Mouse (Mus musculus) adrenal gland, postnatal 14 days (tissue): Measurements from ENCODE around the gene Tdp1. TPM values are rescaled to one million over a fixed set of nuclear protein-coding genes. Genes with fewer than 3 reads are reported as not detected.

ENCODE experiments used
- DNase-seq: peaks from one replicate; pipeline ENCODE4 v3.0.0; 2021; ENCODE audit warnings: mixed read lengths
- total RNA-seq: library from RNA; stranded (reverse); gene quantifications from 2 replicates; pipeline ENCODE4 v1.2.3, GENCODE M21; 2021

Gene Tdp1
- total RNA-seq, 1 experiment from 2014 or later: 16.5 TPM

- no peak for DNase-seq
Measured at GRCm38 (mm10) chr12:99898248-99898870, 14.0 kb downstream of the Tdp1 start.

DNA sequence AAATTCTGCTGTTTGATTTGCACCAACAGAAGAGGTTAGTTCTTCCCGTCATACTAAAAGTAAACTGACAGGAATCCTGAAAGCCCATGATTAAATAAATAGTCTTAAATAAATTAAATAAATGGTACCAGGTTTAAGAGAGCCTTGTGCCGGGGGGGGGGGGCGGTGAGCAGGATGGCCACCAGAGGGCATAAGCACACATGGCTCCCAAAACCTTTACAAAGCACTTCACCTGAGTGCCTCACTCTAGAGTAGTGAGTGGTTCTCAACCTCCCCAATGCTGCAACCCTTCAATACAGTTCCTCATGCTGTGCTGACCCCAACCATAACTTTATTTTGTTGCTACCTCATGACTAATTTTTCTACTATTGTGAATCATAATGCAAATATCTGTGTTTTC lies 15.7 kb downstream of the Tdp1 start:
- peak; percentile 12 for DNase-seq

- peak; percentile 46 for DNase-seq
Measured at GRCm38 (mm10) chr12:99901973-99902866, 17.9 kb downstream of the Tdp1 start.

DNA sequence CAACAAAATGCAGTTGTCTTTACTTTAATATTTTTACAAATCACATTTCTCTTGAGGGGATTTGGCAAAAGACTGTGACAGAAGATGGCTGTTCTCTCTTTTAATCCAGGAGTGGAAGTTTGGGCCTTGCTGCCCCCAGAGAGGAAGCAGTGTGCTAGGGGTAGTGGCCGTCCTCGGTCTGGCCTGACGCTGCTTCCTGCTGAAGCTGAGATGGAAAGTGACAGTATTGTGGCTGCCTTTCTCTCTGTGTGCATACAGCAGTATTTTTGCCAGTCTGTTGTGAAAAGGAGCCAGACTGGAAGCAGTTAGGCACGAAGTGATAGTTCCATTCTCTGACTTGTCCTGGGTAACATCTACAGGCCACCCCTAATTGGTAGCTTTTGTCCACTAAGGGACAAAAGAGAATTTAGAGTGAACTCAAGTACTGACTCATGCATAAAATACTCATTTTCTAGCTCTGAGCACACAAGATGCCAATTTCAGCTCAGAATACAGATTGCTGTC lies 18.6 kb downstream of the Tdp1 start:
- DNase-seq: peak; percentile 7

- DNase-seq: no peak
Measured at GRCm38 (mm10) chr12:99904537-99904936, 20.2 kb downstream of the Tdp1 start.

DNA sequence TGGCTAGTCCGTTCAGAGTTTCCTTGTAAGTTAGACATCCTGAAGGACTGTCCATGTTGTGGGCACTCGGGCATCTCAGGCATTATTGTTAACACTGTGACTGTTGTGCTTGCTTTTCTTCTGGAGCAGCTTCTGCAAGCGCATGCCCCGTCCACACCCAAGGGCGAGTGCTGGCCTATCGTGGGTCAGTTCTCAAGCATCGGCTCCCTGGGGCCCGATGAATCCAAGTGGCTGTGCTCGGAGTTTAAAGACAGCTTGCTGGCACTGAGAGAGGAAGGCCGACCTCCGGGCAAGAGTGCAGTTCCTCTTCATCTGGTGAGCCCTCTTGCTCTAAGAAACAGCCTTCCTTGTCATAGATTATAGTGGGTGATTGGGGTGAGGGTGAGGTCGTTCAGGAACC lies 27.1 kb downstream of the Tdp1 start:
- no peak for DNase-seq

- peak; percentile 45 for DNase-seq
Measured at GRCm38 (mm10) chr12:99917800-99918427, 33.6 kb downstream of the Tdp1 start.

DNA sequence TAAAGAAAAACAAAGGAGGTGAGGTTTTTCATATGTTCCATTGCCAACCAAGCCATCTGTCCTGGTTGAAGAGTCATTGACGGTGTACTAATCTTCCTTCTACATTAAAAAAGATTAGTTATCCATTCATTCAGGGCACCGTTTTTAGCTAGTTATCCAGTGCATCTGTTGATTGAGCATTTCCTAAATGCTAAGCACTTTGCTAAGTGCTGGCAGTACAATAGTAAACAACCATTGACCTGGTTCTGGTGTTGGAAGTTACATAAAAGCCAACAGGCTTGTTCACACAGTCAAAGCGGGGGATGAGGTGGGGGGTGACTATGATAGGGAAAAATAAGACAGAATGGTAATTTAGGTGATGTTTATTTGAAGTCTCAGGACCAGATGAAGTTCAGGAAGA lies 35.3 kb downstream of the Tdp1 start:
- DNase-seq: no peak

GRCm38 (mm10) chr12:99921045-99921444 lies 36.7 kb downstream of the Tdp1 start:
- DNase-seq: peak; percentile 34

- no peak for DNase-seq
Measured at GRCm38 (mm10) chr12:99923131-99923606, 38.9 kb downstream of the Tdp1 start.

- DNase-seq: no peak
Measured at GRCm38 (mm10) chr12:99923703-99924102, 39.4 kb downstream of the Tdp1 start.

DNA sequence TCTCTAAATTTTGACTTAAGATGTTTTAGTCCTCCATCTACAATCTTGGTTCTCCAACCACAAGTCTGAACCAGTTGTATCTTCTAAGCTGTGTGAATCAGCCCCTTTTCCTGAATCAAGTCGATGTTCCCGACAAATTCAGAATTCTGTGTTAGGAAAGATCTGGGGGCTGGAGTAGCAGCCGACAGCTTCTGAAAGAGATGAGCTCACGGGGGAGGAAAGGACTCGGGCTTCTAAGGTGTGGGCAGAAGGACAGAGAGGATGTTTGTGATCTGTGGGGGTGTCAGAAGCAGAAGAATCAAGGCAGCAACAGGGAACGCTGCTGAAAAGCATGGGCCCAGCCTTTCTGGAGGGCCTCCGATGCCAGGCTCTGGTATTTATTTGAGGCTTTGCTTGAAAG lies 44.0 kb downstream of the Tdp1 start:
- DNase-seq: no peak

GRCm38 (mm10) chr12:99929160-99929559 lies 44.8 kb downstream of the Tdp1 start:
- DNase-seq: no peak

DNA sequence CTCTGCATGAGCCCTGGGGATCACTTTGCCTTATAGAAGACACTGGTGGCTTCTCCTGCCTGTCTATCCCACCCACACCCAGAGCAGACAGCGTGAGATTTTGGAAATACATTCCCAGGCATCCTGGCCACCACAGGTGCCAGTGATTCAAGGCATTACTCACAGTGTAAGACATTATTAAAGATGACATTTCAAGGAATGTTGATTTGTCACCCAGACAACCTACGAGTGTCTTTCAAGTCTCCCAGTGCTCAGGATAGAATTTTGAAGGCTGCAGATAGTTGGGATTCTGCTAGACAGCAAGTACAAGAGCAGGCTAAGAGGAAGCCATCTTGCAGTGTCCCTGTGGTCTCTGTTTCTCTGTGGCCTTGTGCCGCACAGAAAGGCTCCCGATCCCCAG lies 47.9 kb downstream of the Tdp1 start:
- DNase-seq: no peak

DNA sequence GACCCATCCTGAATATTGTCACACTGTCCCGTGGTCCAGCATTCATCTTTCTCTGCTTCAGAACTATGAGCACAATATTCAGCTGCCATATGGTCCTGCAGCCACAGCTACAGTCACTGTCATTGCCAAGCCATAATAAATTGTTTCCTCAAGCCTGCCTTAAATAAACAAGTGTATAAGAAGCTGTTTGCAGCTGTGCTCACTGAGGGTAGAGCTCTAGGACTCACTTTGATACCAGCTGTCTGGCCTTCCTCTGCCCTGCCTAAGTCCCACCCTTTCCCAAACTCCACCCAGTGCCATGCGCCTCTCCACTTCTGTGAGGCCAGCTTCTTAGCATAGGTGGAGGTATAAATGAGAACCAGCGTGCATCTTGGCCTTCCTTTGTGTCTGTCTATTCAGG lies 49.3 kb downstream of the Tdp1 start:
- DNase-seq: no peak

GRCm38 (mm10) chr12:99935403-99935802 lies 51.1 kb downstream of the Tdp1 start:
- no peak for DNase-seq

DNA sequence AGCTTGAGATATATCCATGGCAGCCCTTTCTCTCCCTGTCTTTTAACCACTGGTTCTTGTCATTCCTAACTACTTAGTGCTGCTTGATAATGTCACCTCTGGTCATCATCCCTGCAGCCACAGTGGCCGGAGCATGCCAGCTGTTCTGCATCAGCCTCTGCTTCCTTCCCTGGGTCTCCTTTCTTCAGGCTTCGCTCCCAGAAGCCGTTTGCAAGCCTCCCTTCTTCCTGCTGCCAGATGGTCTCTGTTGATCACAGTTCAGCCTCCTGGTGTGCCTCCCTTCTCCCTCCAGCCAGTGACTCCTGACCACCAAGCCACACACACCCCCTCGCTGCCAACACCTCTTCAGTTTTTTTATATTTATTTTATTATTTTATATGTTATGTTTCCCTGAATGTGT lies 54.2 kb downstream of the Tdp1 start:
- DNase-seq: no peak

DNA sequence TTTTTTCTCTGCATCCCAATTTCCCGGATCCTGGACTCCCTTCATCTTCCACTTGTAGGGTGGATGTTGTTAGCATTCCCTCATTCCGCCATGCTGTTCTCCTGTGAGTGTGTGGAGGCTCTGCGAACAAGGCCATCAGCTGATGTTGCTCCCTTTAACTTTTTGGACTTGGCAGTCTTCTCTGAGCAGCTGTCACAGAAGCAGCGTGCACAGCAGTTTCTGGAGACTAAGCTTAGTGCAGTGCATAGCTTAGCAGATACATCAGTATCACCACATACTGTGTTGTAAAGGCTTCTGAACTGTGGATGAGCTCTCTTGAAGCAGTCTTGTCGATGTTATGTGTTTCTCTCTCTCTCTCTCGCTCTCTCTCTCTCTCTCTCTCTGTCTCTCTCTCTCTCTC lies 54.9 kb downstream of the Tdp1 start:
- no peak for DNase-seq

- no peak for DNase-seq
Measured at GRCm38 (mm10) chr12:99940704-99941103, 56.4 kb downstream of the Tdp1 start.

- DNase-seq: no peak
Measured at GRCm38 (mm10) chr12:99942441-99942840, 58.1 kb downstream of the Tdp1 start.

DNA sequence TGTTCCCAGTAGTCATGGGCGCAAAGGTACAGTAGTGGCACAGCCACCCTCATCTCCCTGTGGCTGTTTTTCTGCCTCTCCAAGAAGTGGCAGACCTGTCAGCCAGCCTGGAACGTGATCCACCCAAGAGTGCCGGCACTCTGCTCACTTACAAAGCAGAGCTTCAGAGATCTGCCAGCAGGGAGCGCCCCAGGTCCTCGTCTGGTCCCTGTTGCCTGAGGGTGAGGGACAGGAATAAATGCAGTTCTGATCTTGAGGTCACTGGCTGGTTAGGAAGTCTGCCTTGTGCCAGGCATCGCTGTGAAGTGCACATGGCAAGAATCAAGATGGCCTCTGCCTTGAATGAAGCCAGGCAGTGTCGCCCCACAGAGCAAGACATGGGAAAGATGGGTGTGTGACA lies 68.6 kb downstream of the Tdp1 start:
- DNase-seq: peak; percentile 82

GRCm38 (mm10) chr12:99956411-99956810 lies 72.1 kb downstream of the Tdp1 start:
- no peak for DNase-seq
